Mouse (Mus musculus) liver, embryonic 16.5 days (tissue): ENCODE measurements around the gene Ahcyl2. TPM values are rescaled to one million over a fixed set of nuclear protein-coding genes. Genes with fewer than 3 reads are reported as not detected.
"Not testable (repeated sequence)": the region's sequence is repeated elsewhere in the genome, so short reads cannot be mapped to it uniquely, and the experiment has no call there.

Experiments
- ATAC-seq: fragments of 200-750 bp; cut with Nextera tagmentation; 2 replicates; pipeline ENCODE4 v1.8.0; 2017; ENCODE audit warnings: low read depth, mild to moderate bottlenecking, moderate number of reproducible peaks, moderate library complexity
- H3K27ac ChIP-seq: fragments of 300-500 bp; sonication (generic); 2 replicates; pipeline ENCODE4 v1.5.1; 2014; ENCODE audit warnings: mild to moderate bottlenecking, low read length
- H3K27me3 ChIP-seq: fragments of 300-500 bp; sonication (generic); 2 replicates; pipeline ENCODE4 v1.6.1; 2014; ENCODE audit warnings: low read depth, low read length, mixed read lengths; ENCODE audit not compliant: control insufficient read depth, insufficient read depth
- H3K36me3 ChIP-seq: fragments of 300-500 bp; sonication (generic); 2 replicates; pipeline ENCODE4 v1.6.1; 2014; ENCODE audit warnings: mild to moderate bottlenecking; ENCODE audit not compliant: control insufficient read depth, insufficient read depth
- H3K4me1 ChIP-seq: fragments of 300-500 bp; sonication (generic); 2 replicates; pipeline ENCODE4 v1.6.1; 2014; ENCODE audit warnings: low read depth, low read length, mixed read lengths; ENCODE audit not compliant: control insufficient read depth
- H3K4me2 ChIP-seq: fragments of 300-500 bp; sonication (generic); 2 replicates; pipeline ENCODE4 v1.6.1; 2014; ENCODE audit warnings: low read depth, low read length, mixed read lengths
- H3K4me3 ChIP-seq: fragments of 300-500 bp; sonication (generic); 2 replicates; pipeline ENCODE4 v1.5.1; 2014; ENCODE audit warnings: low read depth, mild to moderate bottlenecking, low read length
- H3K9ac ChIP-seq: fragments of 300-500 bp; sonication (generic); 2 replicates; pipeline ENCODE4 v1.6.1; 2014; ENCODE audit warnings: low read depth, low read length
- H3K9me3 ChIP-seq: fragments of 300-500 bp; sonication (generic); replicated peaks from 2 replicates; pipeline ENCODE4 v1.6.1; 2016; ENCODE audit warnings: low read length; ENCODE audit not compliant: control insufficient read depth
- WGBS: fragments of 180-500 bp; shearing (Covaris S2); extraction: QIAGEN DNeasy Blood & Tissue Kit; methylation state at CpG from one replicate; pipeline ENCODE4 v1.1.7; 2014; ENCODE audit not compliant: insufficient replicate concordance; 5-methylcytosine and 5-hydroxymethylcytosine counted together
- polyA plus RNA-seq: library from polyadenylated mRNA; unstranded; fragments of >200 nt; fragmentation: Nextera tagmentation; extraction: Ambion mirVana; gene quantifications from 2 replicates; pipeline ENCODE4 v1.2.1, GENCODE M21; 2015

The Ahcyl2 gene
- polyA plus RNA-seq, 1 experiment from 2014 or later, result 4.4 TPM

- H3K9ac ChIP-seq, result peak overlapping the region; percentile 79
- WGBS, result 17% methylated on average over 13 of the region's 13 CpGs
- H3K27me3 ChIP-seq, result peaks cover 40% of the 10 kb centered on the region
- no peaks in the 10 kb centered on the region for H3K9me3 ChIP-seq
- H3K27ac ChIP-seq, result no peak overlapping the region
- H3K36me3 ChIP-seq, result no peaks in the 10 kb centered on the region
- H3K4me2 ChIP-seq, result peak overlapping the region; percentile 94
- no peak for ATAC-seq
- H3K4me3 ChIP-seq, result peak overlapping the region; percentile 71
- peaks cover 14% of the 10 kb centered on the region for H3K4me1 ChIP-seq
Measured at GRCm38 (mm10) chr6:29736610-29737458, 31.0 kb upstream of the Ahcyl2 start.

- H3K4me2 ChIP-seq, result no peak overlapping the region
- H3K36me3 ChIP-seq, result no peaks in the 10 kb centered on the region
- no peak overlapping the region for H3K27ac ChIP-seq
- H3K9me3 ChIP-seq, result peaks cover 7% of the 10 kb centered on the region
- no peak for ATAC-seq
- no peak overlapping the region for H3K4me3 ChIP-seq
- 79% methylated on average over 3 of the region's 3 CpGs for WGBS
- H3K9ac ChIP-seq, result no peak overlapping the region
- no peaks in the 10 kb centered on the region for H3K27me3 ChIP-seq
- no peaks in the 10 kb centered on the region for H3K4me1 ChIP-seq
Measured at GRCm38 (mm10) chr6:29751466-29752152, 16.2 kb upstream of the Ahcyl2 start.

GRCm38 (mm10) chr6:29753336-29753735 is 14.5 kb upstream of the Ahcyl2 start:
- Histone ChIP-seq H3K27me3 (no peaks in the 10 kb centered on the region), H3K4me1 (no peaks in the 10 kb centered on the region), H3K27ac (no peak overlapping the region), H3K36me3 (no peaks in the 10 kb centered on the region), H3K9ac (no peak overlapping the region), H3K4me3 (no peak overlapping the region), H3K9me3 (peaks cover 4% of the 10 kb centered on the region), H3K4me2 (no peak overlapping the region)
- no peak for ATAC-seq
- 78% methylated on average over 11 of the region's 11 CpGs for WGBS

GRCm38 (mm10) chr6:29756001-29756400 is 11.8 kb upstream of the Ahcyl2 start:
- H3K27ac ChIP-seq, result no peak overlapping the region
- no peaks in the 10 kb centered on the region for H3K4me1 ChIP-seq

GRCm38 (mm10) chr6:29756476-29756875 is 11.3 kb upstream of the Ahcyl2 start:
- H3K27ac ChIP-seq, result no peak overlapping the region
- H3K36me3 ChIP-seq, result no peaks in the 10 kb centered on the region
- H3K4me3 ChIP-seq, result no peak overlapping the region
- no peak overlapping the region for H3K4me2 ChIP-seq
- no peaks in the 10 kb centered on the region for H3K9me3 ChIP-seq
- 71% methylated on average over 4 of the region's 4 CpGs for WGBS
- no peak overlapping the region for H3K9ac ChIP-seq
- H3K4me1 ChIP-seq, result no peaks in the 10 kb centered on the region
- peak; percentile 58; the same call in 1 of the 2 replicates for ATAC-seq
- no peaks in the 10 kb centered on the region for H3K27me3 ChIP-seq

More at GRCm38 (mm10) chr6:29756001-29756400, 11.8 kb upstream of the Ahcyl2 start:
- no peaks in the 10 kb centered on the region for H3K27me3 ChIP-seq
- WGBS, result 74% methylated on average over 5 of the region's 5 CpGs
- no peaks in the 10 kb centered on the region for H3K36me3 ChIP-seq
- no peak overlapping the region for H3K9ac ChIP-seq
- ATAC-seq, result no peak
- no peak overlapping the region for H3K4me3 ChIP-seq
- H3K9me3 ChIP-seq, result no peaks in the 10 kb centered on the region
- H3K4me2 ChIP-seq, result no peak overlapping the region

- ATAC-seq, result peak; percentile 36; the same call in 1 of the 2 replicates
- Histone ChIP-seq H3K27me3 (no peaks in the 10 kb centered on the region), H3K4me1 (no peaks in the 10 kb centered on the region), H3K27ac (no peak overlapping the region), H3K36me3 (no peaks in the 10 kb centered on the region), H3K9me3 (no peaks in the 10 kb centered on the region), H3K9ac (no peak overlapping the region), H3K4me2 (no peak overlapping the region), H3K4me3 (no peak overlapping the region)
- 28% methylated on average over 4 of the region's 4 CpGs for WGBS
Measured at GRCm38 (mm10) chr6:29758417-29758816, 9.4 kb upstream of the Ahcyl2 start.

GRCm38 (mm10) chr6:29759012-29759679 is 8.7 kb upstream of the Ahcyl2 start:
- no peaks in the 10 kb centered on the region for H3K4me1 ChIP-seq
- ATAC-seq, result no peak
- H3K4me3 ChIP-seq, result no peak overlapping the region
- H3K9me3 ChIP-seq, result no peaks in the 10 kb centered on the region
- H3K9ac ChIP-seq, result no peak overlapping the region
- H3K36me3 ChIP-seq, result no peaks in the 10 kb centered on the region
- H3K4me2 ChIP-seq, result no peak overlapping the region
- 70% methylated on average over 13 of the region's 13 CpGs for WGBS
- H3K27me3 ChIP-seq, result no peaks in the 10 kb centered on the region
- no peak overlapping the region for H3K27ac ChIP-seq

GRCm38 (mm10) chr6:29760397-29760796 is 7.4 kb upstream of the Ahcyl2 start:
- not testable (repeated sequence) for ATAC-seq, H3K36me3 ChIP-seq, H3K4me3 ChIP-seq, H3K9me3 ChIP-seq, H3K27me3 ChIP-seq, H3K4me2 ChIP-seq, H3K9ac ChIP-seq, H3K27ac ChIP-seq, H3K4me1 ChIP-seq
- 72% methylated on average over 2 of the region's 2 CpGs for WGBS
